Mouse (Mus musculus) myocyte (in vitro differentiated cells): ENCODE measurements around the gene Sat2.

Experiments used
- E2F4 ChIP-seq: IDR thresholded peaks from one replicate; pipeline ENCODE4 v1.6.1; 2011; ENCODE audit warnings: mild to moderate bottlenecking, control low read depth, moderate library complexity; ENCODE audit not compliant: insufficient read depth
- MAX ChIP-seq: IDR thresholded peaks from one replicate; pipeline ENCODE4 v1.6.1; 2011; ENCODE audit warnings: low read depth, mild to moderate bottlenecking, control low read depth
- MYOD1 ChIP-seq, 3 experiments: IDR thresholded peaks; one replicate each; pipeline ENCODE4 v1.6.1; 2011; ENCODE audit warnings: control low read depth in 2 of 3, low read depth in 2 of 3, mild to moderate bottlenecking in 2 of 3, moderate library complexity in 1 of 3; ENCODE audit not compliant: insufficient read length in 2 of 3, control insufficient read depth in 1 of 3
- POLR2A ChIP-seq: IDR thresholded peaks from one replicate; pipeline ENCODE4 v1.6.1; 2011; ENCODE audit warnings: low read depth, mild to moderate bottlenecking, control low read depth, moderate library complexity; ENCODE audit not compliant: insufficient read length
- POLR2AphosphoS2 ChIP-seq: IDR thresholded peaks from one replicate; pipeline ENCODE4 v1.6.1; 2011; ENCODE audit warnings: low read depth, control low read depth; ENCODE audit not compliant: insufficient read length
- SRF ChIP-seq: IDR thresholded peaks from one replicate; pipeline ENCODE4 v1.6.1; 2011; ENCODE audit warnings: low read depth; ENCODE audit not compliant: control insufficient read depth, insufficient read length

GRCm38 (mm10) chr11:69584008-69584407 lies 37.8 kb upstream of the Sat2 start:
- no peak for TF ChIP-seq E2F4
- TF ChIP-seq POLR2A = no peak
- no peak for TF ChIP-seq POLR2AphosphoS2
- no peak for TF ChIP-seq MAX
- TF ChIP-seq MYOD1 (IDR thresholded peaks at IDR 0.05; ENCODE audit: control insufficient read depth in 1 of 3, insufficient read length in 2 of 3, low read depth in 2 of 3) = no peak
- TF ChIP-seq SRF = no peak
